Mouse (Mus musculus) forebrain, embryonic 11.5 days (tissue): ENCODE results near the gene Nol12. TPM values are rescaled to one million over a fixed set of nuclear protein-coding genes. Genes with fewer than 3 reads are reported as not detected.

ENCODE experiments used
- ATAC-seq: fragments of 200-750 bp; cut with Nextera tagmentation; replicated peaks from 2 replicates; pipeline ENCODE4 v1.8.0; 2017; ENCODE audit warnings: moderate TSS enrichment; ENCODE audit not compliant: low FRiP score
- DNase-seq: peaks from one replicate; pipeline ENCODE4 v3.0.0-alpha.2; 2017; ENCODE audit warnings: low spot score
- H3K27ac ChIP-seq: fragments of 300-500 bp; sonication (generic); 2 replicates; pipeline ENCODE4 v1.5.1; 2014; ENCODE audit warnings: low read depth, low read length
- H3K27me3 ChIP-seq: fragments of 300-500 bp; sonication (generic); 2 replicates; pipeline ENCODE4 v1.6.1; 2014; ENCODE audit warnings: mild to moderate bottlenecking, low read length, mixed read lengths; ENCODE audit not compliant: control insufficient read depth, insufficient read depth
- H3K36me3 ChIP-seq: fragments of 300-500 bp; sonication (generic); 2 replicates; pipeline ENCODE4 v1.6.1; 2014; ENCODE audit warnings: mild to moderate bottlenecking, low read length, moderate library complexity, mixed read lengths; ENCODE audit not compliant: control insufficient read depth, insufficient read depth
- H3K4me1 ChIP-seq: fragments of 300-500 bp; sonication (generic); replicated peaks from 2 replicates; pipeline ENCODE4 v1.6.1; 2014; ENCODE audit warnings: low read length, mixed read lengths; ENCODE audit not compliant: control insufficient read depth, insufficient read depth
- H3K4me2 ChIP-seq: fragments of 300-500 bp; sonication (generic); 2 replicates; pipeline ENCODE4 v1.6.1; 2014; ENCODE audit warnings: low read depth, mild to moderate bottlenecking, low read length, moderate library complexity, mixed read lengths; ENCODE audit not compliant: severe bottlenecking
- H3K4me3 ChIP-seq: fragments of 300-500 bp; sonication (generic); 2 replicates; pipeline ENCODE4 v1.5.1; 2014; ENCODE audit warnings: low read depth, low read length
- H3K9ac ChIP-seq: fragments of 300-500 bp; sonication (generic); 2 replicates; pipeline ENCODE4 v1.6.1; 2014; ENCODE audit warnings: low read length
- H3K9me3 ChIP-seq: fragments of 300-500 bp; sonication (generic); 2 replicates; pipeline ENCODE4 v1.6.1; 2016; ENCODE audit warnings: low read length, mixed read lengths; ENCODE audit not compliant: control insufficient read depth
- WGBS: fragments of 180-500 bp; shearing (Covaris S2); extraction: QIAGEN DNeasy Blood & Tissue Kit; methylation state at CpG from one replicate; pipeline ENCODE4 v1.1.7; 2014; 5-methylcytosine and 5-hydroxymethylcytosine counted together
- polyA plus RNA-seq: library from polyadenylated mRNA; unstranded; fragments of >200 nt; fragmentation: Nextera tagmentation; extraction: Ambion mirVana; gene quantifications from 2 replicates; pipeline ENCODE4 v1.2.1, GENCODE M21; 2014

The Nol12 gene
- polyA plus RNA-seq, 1 experiment from 2014 or later: 56.8 TPM

- Histone ChIP-seq H3K36me3 (no peaks in the 10 kb centered on the region), H3K9me3 (no peaks in the 10 kb centered on the region), H3K27ac (no peak within 1 kb of the TSS), H3K4me1 (peaks cover 13% of the 10 kb centered on the region; the same call in 1 of the 2 replicates), H3K27me3 (peaks cover 4% of the 10 kb centered on the region; the same call in 1 of the 2 replicates), H3K4me2 (peak within 1 kb of the TSS; percentile 99), H3K9ac (peak within 1 kb of the TSS; percentile 64), H3K4me3 (peak within 1 kb of the TSS; percentile 54)
- ATAC-seq (no peak), DNase-seq (no peak)
- 2% methylated on average over 20 of the region's 20 CpGs for WGBS
These were observed 35.4 kb upstream of the Nol12 start, which contains the start of gene Gm49510 for GRCm38 (mm10) chr15:78899409-78899739. Gm49510 (plus strand) TSS chr15:78899667.

GRCm38 (mm10) chr15:78899740-78900584 lies 34.8 kb upstream of the Nol12 start, which contains the start of gene Sh3bp1:
Sh3bp1 (plus strand) TSS chr15:78899768.
- H3K4me3 ChIP-seq: peak within 1 kb of the TSS; percentile 54
- DNase-seq (peak; percentile 85), ATAC-seq (0 out of 2 replicates have a peak, but pooled peaks have one; percentile 34)
- H3K27ac ChIP-seq: no peak within 1 kb of the TSS
- H3K9me3 ChIP-seq: no peaks in the 10 kb centered on the region
- H3K9ac ChIP-seq: peak within 1 kb of the TSS; percentile 64
- peaks cover 13% of the 10 kb centered on the region; the same call in 1 of the 2 replicates for H3K4me1 ChIP-seq
- WGBS: under 1% methylated on average over 47 of the region's 47 CpGs
- peaks cover 4% of the 10 kb centered on the region; the same call in 1 of the 2 replicates for H3K27me3 ChIP-seq
- peak within 1 kb of the TSS; percentile 99 for H3K4me2 ChIP-seq
- no peaks in the 10 kb centered on the region for H3K36me3 ChIP-seq

GRCm38 (mm10) chr15:78900585-78901421 lies 33.9 kb upstream of the Nol12 start:
- H3K4me1 ChIP-seq: peaks cover 13% of the 10 kb centered on the region; the same call in 1 of the 2 replicates
- H3K27me3 ChIP-seq: peaks cover 4% of the 10 kb centered on the region; the same call in 1 of the 2 replicates
- DNase-seq (no peak), ATAC-seq (no peak)
- H3K9me3 ChIP-seq: no peaks in the 10 kb centered on the region
- H3K36me3 ChIP-seq: no peaks in the 10 kb centered on the region
- WGBS: 17% methylated on average over 18 of the region's 18 CpGs
- peak overlapping the region; percentile 99 for H3K4me2 ChIP-seq
- no peak overlapping the region for H3K27ac ChIP-seq
- H3K9ac ChIP-seq: peak overlapping the region; percentile 64; the same call in 1 of the 2 replicates
- H3K4me3 ChIP-seq: peak overlapping the region; percentile 54

- DNase-seq: no peak
- ATAC-seq: no peak
- WGBS: 31% methylated on average over 8 of the region's 8 CpGs
- Histone ChIP-seq H3K4me1 (peaks cover 13% of the 10 kb centered on the region; the same call in 1 of the 2 replicates), H3K27me3 (peaks cover 4% of the 10 kb centered on the region; the same call in 1 of the 2 replicates), H3K9me3 (no peaks in the 10 kb centered on the region), H3K9ac (no peak overlapping the region), H3K4me3 (no peak overlapping the region), H3K36me3 (no peaks in the 10 kb centered on the region), H3K27ac (no peak overlapping the region), H3K4me2 (no peak overlapping the region)
These were observed 33.3 kb upstream of the Nol12 start for GRCm38 (mm10) chr15:78901422-78901789.

- DNase-seq (peak; percentile 89), ATAC-seq (peak; percentile 25; the same call in 1 of the 2 replicates)
- no peak overlapping the region for H3K4me2 ChIP-seq
- H3K9me3 ChIP-seq: no peaks in the 10 kb centered on the region
- H3K4me3 ChIP-seq: no peak overlapping the region
- 10% methylated on average over 2 of the region's 2 CpGs for WGBS
- no peak overlapping the region for H3K9ac ChIP-seq
- H3K4me1 ChIP-seq: peaks cover 13% of the 10 kb centered on the region; the same call in 1 of the 2 replicates
- no peaks in the 10 kb centered on the region for H3K36me3 ChIP-seq
- H3K27ac ChIP-seq: no peak overlapping the region
- peaks cover 4% of the 10 kb centered on the region; the same call in 1 of the 2 replicates for H3K27me3 ChIP-seq
These were observed 31.5 kb upstream of the Nol12 start for GRCm38 (mm10) chr15:78903243-78903642.

- no peak overlapping the region for H3K9ac ChIP-seq
- no peak for DNase-seq
- no peak overlapping the region for H3K27ac ChIP-seq
- H3K27me3 ChIP-seq: no peaks in the 10 kb centered on the region
- H3K4me3 ChIP-seq: no peak overlapping the region
- ATAC-seq: no peak
- H3K36me3 ChIP-seq: no peaks in the 10 kb centered on the region
- 85% methylated on average over 7 of the region's 7 CpGs for WGBS
- peaks cover 3% of the 10 kb centered on the region; the same call in 1 of the 2 replicates for H3K4me1 ChIP-seq
- no peak overlapping the region for H3K4me2 ChIP-seq
- no peaks in the 10 kb centered on the region for H3K9me3 ChIP-seq
These were observed 26.3 kb upstream of the Nol12 start for GRCm38 (mm10) chr15:78908399-78908798.

- H3K4me3 ChIP-seq: no peak overlapping the region
- H3K4me1 ChIP-seq: peaks cover 3% of the 10 kb centered on the region; the same call in 1 of the 2 replicates
- no peaks in the 10 kb centered on the region for H3K9me3 ChIP-seq
- no peak overlapping the region for H3K9ac ChIP-seq
- ATAC-seq (no peak), DNase-seq (no peak)
- H3K27me3 ChIP-seq: no peaks in the 10 kb centered on the region
- no peak overlapping the region for H3K4me2 ChIP-seq
- WGBS: 94% methylated on average over 8 of the region's 8 CpGs
- H3K27ac ChIP-seq: no peak overlapping the region
- H3K36me3 ChIP-seq: no peaks in the 10 kb centered on the region
These were observed 25.8 kb upstream of the Nol12 start for GRCm38 (mm10) chr15:78908982-78909381.

GRCm38 (mm10) chr15:78912040-78912439 lies 22.7 kb upstream of the Nol12 start:
- no peak for ATAC-seq
- WGBS: 26% methylated on average over 9 of the region's 9 CpGs
- Histone ChIP-seq H3K9me3 (no peaks in the 10 kb centered on the region), H3K36me3 (no peaks in the 10 kb centered on the region), H3K27me3 (no peaks in the 10 kb centered on the region), H3K9ac (no peak overlapping the region), H3K4me2 (no peak overlapping the region), H3K27ac (no peak overlapping the region), H3K4me1 (peaks cover 14% of the 10 kb centered on the region), H3K4me3 (no peak overlapping the region)
- DNase-seq: no peak
